Mouse (Mus musculus): ENCODE results near the gene Tecr.

GRCm38 (mm10) chr8:83613695-83614094 is 5.9 kb upstream of the Tecr start:
- no peak for TF ChIP-seq GATA1 (IDR thresholded peaks at IDR 0.05; ENCODE audit: borderline replicate concordance, low read length)
- no peak for TF ChIP-seq FLI1 (IDR thresholded peaks at IDR 0.05; ENCODE audit: low read length)
